Mouse (Mus musculus) spleen, adult 18-20 months (tissue): ENCODE data around the gene Pmpca.

Source experiments
- DNase-seq, 2 experiments: peaks; one replicate each; pipeline ENCODE4 v3.0.0; 2022; ENCODE audit warnings: mixed read lengths in 2 of 2

Gene Pmpca

DNA sequence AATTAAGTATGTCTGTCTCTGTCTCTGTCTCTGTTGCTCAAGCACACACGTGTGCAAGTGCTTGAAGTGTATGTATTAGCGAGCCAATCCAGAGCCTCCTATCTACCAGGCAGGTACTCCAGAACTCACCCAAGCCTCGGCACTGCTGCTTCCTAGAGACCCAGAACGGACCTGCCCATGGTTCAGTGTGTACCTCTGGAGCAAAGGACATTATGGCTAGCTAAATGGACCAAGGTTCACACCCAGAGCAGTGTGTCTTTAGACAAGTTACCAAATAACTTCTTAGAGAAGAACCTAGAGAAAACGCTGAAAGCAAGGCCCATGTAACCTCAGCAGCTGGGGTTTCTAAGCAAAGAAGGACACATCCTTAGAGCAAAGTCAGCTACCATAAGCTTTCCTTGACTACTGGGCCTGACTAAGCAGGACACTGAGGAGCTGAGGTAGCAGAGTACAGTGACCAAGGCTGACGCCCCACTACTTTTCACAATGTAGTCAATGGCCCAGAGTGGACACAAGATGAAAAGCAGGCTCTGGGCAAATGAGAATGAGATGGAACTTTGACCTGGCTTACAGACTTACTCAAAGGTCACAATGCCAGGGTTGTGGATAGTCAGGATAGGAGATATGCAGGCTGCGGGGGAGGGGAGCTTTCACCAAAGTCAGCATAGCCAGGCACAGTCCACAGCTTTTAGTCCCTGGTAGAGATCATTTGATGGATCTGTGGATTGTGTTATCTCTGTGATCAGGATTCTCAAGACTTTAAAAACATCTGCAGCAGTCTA, 45.8 kb downstream of the Pmpca start:
- DNase-seq = no peak

DNA sequence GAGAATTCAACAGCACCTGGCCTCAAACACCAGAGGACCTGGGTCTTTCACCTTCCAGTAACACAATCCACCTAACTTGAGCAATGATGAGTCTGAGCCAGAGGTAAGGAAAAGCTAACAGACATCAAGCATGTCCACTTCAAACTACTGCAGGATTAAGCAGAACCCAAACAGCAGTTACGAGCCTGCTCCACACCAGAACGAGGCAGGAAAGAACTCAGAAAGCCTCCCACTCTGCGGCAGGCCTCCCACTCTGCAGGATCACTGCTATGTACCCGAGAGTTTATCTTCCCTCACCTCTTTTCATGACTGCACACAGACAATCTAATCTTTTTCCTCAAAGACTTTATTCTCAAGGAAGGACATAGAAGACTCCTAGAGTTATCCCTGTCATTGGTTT, 48.1 kb downstream of the Pmpca start:
- no peak for DNase-seq

DNA sequence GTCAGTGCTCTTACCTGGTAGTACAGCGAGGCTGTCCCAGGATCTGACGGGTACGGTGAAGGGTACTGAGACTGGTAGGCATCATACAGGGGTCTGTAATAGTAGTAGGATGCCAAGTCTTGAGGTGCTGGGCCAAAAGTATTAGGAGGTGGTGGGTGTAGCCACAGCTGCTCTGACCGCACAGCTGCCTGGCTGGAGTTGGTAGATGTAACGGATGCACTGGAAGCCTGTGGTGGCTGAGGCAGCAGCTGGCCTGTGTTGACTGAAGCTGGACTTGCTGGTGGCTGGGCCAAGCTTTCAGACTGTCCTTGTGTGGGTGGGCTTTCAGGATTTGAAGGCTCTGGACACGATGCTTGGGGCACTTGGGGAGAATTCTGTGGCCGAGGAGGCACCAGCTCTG, 49.2 kb downstream of the Pmpca start:
- no peak for DNase-seq

DNA sequence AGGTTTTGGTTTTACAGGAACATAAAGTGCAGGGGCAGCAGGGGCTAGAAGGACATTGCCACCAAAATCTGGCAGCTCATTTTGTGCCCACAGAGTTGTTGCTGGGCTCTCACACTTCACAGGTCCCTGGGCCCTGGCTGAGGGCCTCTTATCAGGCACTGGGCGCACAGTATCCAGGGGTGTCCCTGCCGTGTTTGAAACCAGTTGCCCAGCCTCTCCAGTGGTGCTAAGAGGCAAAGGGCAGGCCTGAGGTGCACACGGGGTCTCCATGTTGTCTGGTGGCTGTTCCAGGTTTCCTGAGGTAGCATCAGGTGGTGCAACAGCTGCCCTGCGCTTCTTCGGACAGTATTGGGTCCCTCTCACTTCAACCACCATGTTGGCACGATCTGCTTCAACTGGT, 50.5 kb downstream of the Pmpca start:
- DNase-seq = no peak

DNA sequence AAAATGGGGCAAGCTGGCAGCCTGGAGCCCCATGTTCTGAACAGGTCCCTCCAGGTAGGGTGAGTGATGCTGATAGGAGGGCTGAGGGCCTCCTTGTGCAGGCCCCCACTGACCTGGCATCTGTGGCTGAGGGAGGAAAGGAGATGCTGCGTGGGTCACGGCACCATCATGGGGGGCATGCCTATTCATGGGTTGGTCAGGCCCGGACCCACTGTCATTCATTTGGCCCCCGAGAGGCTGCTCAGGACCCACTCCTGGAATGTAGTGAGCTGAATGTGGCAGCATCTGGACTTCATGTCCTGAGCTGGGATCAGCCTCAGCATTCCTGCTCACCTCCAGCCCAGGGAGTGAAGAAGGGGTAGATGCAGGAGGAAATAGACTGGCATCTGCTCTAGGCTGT, 52.1 kb downstream of the Pmpca start:
- DNase-seq = no peak

DNA sequence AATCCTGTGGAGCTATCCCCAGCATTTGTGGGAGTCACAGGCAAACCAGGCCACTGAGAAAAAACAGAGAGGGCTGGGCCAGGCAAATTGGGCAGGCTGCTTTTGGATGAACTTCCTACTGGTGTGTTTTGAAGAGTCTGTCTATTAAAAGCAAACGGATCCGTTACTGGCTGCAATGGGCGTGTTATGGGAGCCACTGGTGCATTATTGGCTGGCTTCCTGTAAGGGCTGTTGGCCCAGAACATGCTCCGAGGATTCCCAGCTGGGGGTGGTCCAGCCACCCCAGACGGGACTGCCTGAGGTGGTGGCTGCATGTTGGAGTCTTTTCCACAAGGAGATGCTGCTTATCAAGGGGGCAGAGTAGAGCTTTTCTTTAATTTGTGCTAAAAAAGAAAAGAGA, 52.5 kb downstream of the Pmpca start:
- DNase-seq = no peak

DNA sequence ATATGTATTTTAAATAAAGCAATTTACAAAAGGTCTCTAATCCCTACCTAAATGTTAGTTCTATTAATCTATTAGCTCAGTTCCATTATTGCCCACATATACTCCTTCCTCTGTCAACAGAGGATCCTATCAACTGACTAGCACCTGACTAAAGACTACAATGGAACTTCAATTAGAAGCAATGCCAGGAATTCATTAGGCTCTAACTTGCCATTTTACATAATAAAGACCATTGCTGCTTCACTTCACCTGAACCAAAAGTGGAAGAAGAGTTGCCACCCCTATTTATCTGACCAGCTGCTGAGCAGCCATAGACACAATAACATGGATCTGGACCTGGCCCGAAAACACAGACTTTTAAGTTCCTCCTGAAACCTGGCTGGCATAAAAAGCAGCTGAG, 53.7 kb downstream of the Pmpca start:
- DNase-seq = no peak

DNA sequence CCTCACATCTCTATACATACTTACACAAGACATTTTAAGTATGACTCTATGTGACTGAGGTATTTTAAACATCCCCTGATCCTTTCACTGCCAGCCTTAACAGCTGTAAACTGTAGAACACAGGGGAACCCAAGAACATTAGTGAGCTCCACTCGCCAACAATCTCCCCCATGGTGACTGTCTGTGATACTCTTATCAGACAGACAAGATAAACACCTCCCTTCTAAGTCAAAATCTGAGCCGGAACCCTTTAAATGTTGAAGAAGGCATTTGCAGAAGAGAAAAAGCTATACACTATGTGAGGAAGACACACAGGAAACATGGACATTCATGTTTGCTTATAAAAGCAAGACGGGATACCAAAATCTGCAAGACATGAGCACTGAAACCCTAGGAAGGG, 54.7 kb downstream of the Pmpca start:
- no peak for DNase-seq

DNA sequence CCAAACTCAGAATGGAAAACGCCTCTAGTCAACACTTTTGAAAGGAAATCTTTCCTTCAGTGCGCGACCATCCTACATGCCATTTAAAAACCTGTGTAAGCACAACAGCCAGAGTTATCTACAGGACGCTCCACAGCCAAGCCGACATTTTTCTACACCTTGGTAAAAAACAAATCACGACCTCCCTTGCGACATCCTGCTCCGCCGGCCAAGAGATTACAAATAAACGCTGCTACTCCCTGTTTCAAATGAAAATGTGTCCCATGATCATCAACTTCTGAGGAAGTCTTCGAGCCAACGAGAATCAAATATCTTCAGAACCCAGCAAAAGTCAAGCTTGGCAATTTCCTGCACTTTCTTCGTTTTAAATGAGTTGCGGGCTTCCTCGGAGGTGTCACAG, 55.2 kb downstream of the Pmpca start:
- DNase-seq = no peak

DNA sequence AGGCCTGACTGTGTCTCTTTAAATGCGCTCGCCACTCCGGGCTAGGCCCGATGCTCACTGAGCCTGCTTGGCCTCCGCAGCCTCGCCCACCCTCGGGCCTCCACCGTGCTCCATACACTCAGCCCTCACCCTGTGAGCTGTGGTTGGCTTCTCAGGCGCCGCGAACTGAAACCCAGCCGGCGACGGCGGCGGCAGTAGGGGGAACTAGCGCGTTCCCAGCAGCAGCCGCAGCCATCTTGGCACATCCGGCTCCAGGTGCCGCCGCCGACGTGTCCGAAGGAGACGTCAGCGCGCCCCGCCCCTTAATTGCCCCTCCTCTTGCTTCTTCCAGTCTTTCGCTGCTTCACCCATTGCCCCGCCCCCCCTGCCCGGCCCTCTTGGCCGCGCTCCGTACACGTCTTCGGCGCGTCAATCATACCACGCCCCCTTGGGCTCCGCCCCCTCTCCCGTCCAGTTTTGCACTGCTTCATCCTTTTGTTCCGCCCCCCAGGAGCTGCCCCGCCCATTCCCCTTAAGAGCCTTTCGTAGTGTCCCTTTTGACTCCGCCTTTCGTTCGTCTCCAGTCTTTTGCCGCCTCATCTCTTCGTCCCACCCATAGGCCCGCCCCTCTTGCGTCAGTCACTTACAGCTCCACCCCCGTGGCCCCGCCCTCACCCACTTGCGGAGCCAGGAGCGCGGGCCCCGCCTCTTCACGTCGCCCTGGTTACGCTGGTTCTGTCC, 56.0 kb downstream of the Pmpca start, which contains the start of gene Sec16a:
Gene Sec16a (minus strand): TSS at position 271 of the 720 bp plus-strand sequence.
- DNase-seq = peak; percentile 100

DNA sequence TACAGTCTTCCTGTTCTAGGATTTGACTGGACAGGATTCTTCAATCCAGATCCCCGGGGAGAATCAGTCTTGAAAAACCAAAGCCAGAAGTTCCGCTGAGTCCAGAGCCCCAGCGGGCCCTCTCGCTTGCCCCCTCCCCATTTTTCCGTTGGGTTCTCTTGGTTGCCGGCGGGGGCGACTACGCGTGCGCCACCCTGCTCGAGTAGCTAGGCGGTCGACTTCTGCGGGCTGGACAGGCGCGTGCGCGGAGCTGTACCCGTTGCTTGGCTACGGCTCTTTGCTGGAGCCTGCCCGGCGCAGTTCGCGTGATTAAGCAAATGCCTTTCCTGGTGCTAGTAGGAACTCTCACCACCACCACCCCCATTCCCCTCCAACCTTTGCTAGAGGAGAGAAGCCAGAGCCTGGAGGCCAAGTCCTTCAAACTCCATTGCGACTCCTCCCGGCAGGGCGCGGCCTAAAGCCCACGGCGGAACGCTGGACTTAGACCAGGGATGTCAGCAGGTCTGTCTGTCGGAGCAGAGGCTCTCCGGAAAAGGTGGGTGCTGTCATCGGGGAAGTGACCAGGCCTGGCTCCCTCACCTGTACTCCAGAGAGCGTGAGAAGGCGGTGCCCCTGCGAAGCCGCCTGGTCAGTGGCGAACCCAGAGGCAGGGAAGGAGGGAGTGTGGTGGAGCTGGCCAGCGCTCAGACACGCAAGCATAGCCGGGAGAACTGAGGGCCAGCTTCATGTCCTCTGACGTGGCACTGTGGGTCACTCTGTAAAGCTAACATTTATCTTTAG, 56.7 kb downstream of the Pmpca start:
- DNase-seq = peak in 1 of 2 experiments; percentile 86

DNA sequence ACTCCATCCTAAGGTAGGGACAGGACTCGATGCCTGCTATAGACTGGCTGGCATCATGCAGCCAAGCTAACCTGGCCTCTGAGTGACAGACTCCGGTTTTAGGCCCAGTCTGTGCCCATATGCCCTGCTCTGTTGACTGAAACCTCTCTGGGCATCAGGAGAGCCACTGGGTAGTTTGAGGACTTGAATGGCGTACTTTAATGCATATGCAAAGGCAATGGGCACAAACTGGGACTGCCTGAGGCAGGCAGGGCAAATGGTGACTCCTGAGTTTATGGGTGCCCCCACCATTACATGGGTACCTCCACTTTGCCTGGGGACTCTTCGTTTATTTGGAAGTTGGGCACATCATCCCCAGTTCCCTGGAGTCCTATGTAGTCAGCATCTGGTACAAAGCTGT, 57.5 kb downstream of the Pmpca start:
- DNase-seq = no peak
